Comparison of ENCODE assay signal across 9 mouse cellular contexts in genomic region chr7:44821666-44822448, GRCm38 (mm10). TPM values are rescaled to one million over a fixed set of nuclear protein-coding genes. Genes with fewer than 3 reads are reported as not detected.
DNase-seq lines count a peak whose midpoint lies in the region; ATAC-seq lines count a peak whose summit lies in the region.
"Had no signal": no experiment of that assay in that cellular context is flagged by ENCODE, and none has a peak within 500 bp of the region (broad histone marks: within the 10 kb centered on the region; RNA-seq: fewer than 3 reads in every experiment).

No protein-coding gene starts in this region.

- no peak overlapping the region for H3K4me2 ChIP-seq in forebrain, embryonic 15.5 days (replicated peaks)
- H3K4me2 ChIP-seq in kidney, embryonic 14.5 days (replicated peaks; ENCODE audit: low read depth, low read length), result no peak overlapping the region
- no peak overlapping the region for H3K4me2 ChIP-seq in forebrain, embryonic 16.5 days (ENCODE audit: low read length)

- no peak for ATAC-seq in forebrain, embryonic 15.5 days (replicated peaks)
- ATAC-seq in kidney, embryonic 14.5 days (ENCODE audit: low FRiP score, low TSS enrichment), result no peak
- no peak for ATAC-seq in forebrain, embryonic 16.5 days
- ATAC-seq: forebrain, postnatal 0 days had no signal

- H3K4me1 ChIP-seq in forebrain, embryonic 10.5 days, result peaks cover 72% of the 10 kb centered on the region
- peaks cover 61% of the 10 kb centered on the region for H3K4me1 ChIP-seq in forebrain, embryonic 15.5 days
- H3K4me1 ChIP-seq in kidney, embryonic 14.5 days (ENCODE audit: control insufficient read depth, insufficient read depth, low read length), result peaks cover 33% of the 10 kb centered on the region
- peaks cover 47% of the 10 kb centered on the region for H3K4me1 ChIP-seq in forebrain, embryonic 16.5 days (replicated peaks; ENCODE audit: control insufficient read depth, insufficient read depth, low read length)

- WGBS in forebrain, embryonic 10.5 days, result 87% methylated on average over 7 of the region's 7 CpGs
- WGBS in forebrain, embryonic 15.5 days, result 88% methylated on average over 7 of the region's 7 CpGs
- 82% methylated on average over 7 of the region's 7 CpGs for WGBS in kidney, embryonic 14.5 days
- 86% methylated on average over 7 of the region's 7 CpGs for WGBS in forebrain, embryonic 16.5 days

- H3K9me3 ChIP-seq in forebrain, embryonic 10.5 days, result no peaks in the 10 kb centered on the region
- no peaks in the 10 kb centered on the region for H3K9me3 ChIP-seq in forebrain, embryonic 15.5 days
- H3K9me3 ChIP-seq in kidney, embryonic 14.5 days (ENCODE audit: control insufficient read depth, low read length), result no peaks in the 10 kb centered on the region
- H3K9me3 ChIP-seq in forebrain, embryonic 16.5 days (ENCODE audit: control insufficient read depth, low read length), result no peaks in the 10 kb centered on the region

- H3K27ac ChIP-seq in forebrain, embryonic 10.5 days, result no peak overlapping the region
- H3K27ac ChIP-seq in forebrain, embryonic 15.5 days (replicated peaks), result no peak overlapping the region
- no peak overlapping the region for H3K27ac ChIP-seq in kidney, embryonic 14.5 days (ENCODE audit: low read depth, low read length)
- no peak overlapping the region for H3K27ac ChIP-seq in forebrain, embryonic 16.5 days (ENCODE audit: low read length)

- H3K27me3 ChIP-seq in forebrain, embryonic 10.5 days (ENCODE audit: poor library complexity, severe bottlenecking), result no peaks in the 10 kb centered on the region
- no peaks in the 10 kb centered on the region for H3K27me3 ChIP-seq in forebrain, embryonic 15.5 days
- H3K27me3 ChIP-seq in kidney, embryonic 14.5 days (ENCODE audit: control insufficient read depth, insufficient read depth, low read length), result no peaks in the 10 kb centered on the region
- no peaks in the 10 kb centered on the region for H3K27me3 ChIP-seq in forebrain, embryonic 16.5 days (replicated peaks; ENCODE audit: control insufficient read depth, insufficient read depth, low read length)

- peaks cover 63% of the 10 kb centered on the region for H3K36me3 ChIP-seq in forebrain, embryonic 10.5 days (replicated peaks)
- no peaks in the 10 kb centered on the region for H3K36me3 ChIP-seq in forebrain, embryonic 15.5 days
- H3K36me3 ChIP-seq in kidney, embryonic 14.5 days (ENCODE audit: control insufficient read depth, insufficient read depth, low read length), result peaks cover 3% of the 10 kb centered on the region; the same call in 1 of the 2 replicates
- H3K36me3 ChIP-seq in forebrain, embryonic 16.5 days (ENCODE audit: control insufficient read depth, insufficient read depth), result no peaks in the 10 kb centered on the region

- H3K4me3 ChIP-seq in forebrain, embryonic 10.5 days, result peak overlapping the region; percentile 6; the same call in 1 of the 2 replicates
- H3K4me3 ChIP-seq in forebrain, embryonic 15.5 days, result no peak overlapping the region
- no peak overlapping the region for H3K4me3 ChIP-seq in kidney, embryonic 14.5 days (ENCODE audit: low read length)
- H3K4me3 ChIP-seq in forebrain, embryonic 16.5 days (replicated peaks; ENCODE audit: low read length), result no peak overlapping the region

- no peak for DNase-seq in forebrain, embryonic 10.5 days (ENCODE audit: extremely low spot score, low spot score)
- peak; percentile 3 to 6 for DNase-seq in kidney, postnatal 4 days
- peak; percentile 3 for DNase-seq in urinary bladder, postnatal 10 days (ENCODE audit: low spot score)
- no peak for DNase-seq in urinary bladder, postnatal 36 days (ENCODE audit: low spot score in 2 of 2)
- DNase-seq in urinary bladder, postnatal 4 days (ENCODE audit: low spot score in 2 of 2), result peak; percentile 13 to 47
- DNase-seq: forebrain, postnatal 0 days had no signal

- no peak overlapping the region for H3K9ac ChIP-seq in forebrain, embryonic 15.5 days (replicated peaks)
- H3K9ac ChIP-seq in kidney, embryonic 14.5 days (ENCODE audit: low read depth, low read length), result no peak overlapping the region
- H3K9ac ChIP-seq in forebrain, embryonic 16.5 days (replicated peaks; ENCODE audit: low read depth, low read length), result no peak overlapping the region
- H3K9ac ChIP-seq: forebrain, postnatal 0 days had no signal

RNA-seq across cellular contexts. Expression of gene Atf5, which starts 5.4 kb away (rescaled TPM):
- polyA plus RNA-seq in forebrain, embryonic 10.5 days (2016; fragmentation: Nextera tagmentation; extraction: Ambion mirVana), result 3.3 and 3.6 TPM in 2 replicates
- polyA plus RNA-seq in forebrain, embryonic 15.5 days (2015; fragmentation: Nextera tagmentation; extraction: Ambion mirVana), result 4.6 and 5.0 TPM in 2 replicates
- 2.5 and 6.3 TPM in 2 replicates for polyA plus RNA-seq in kidney, embryonic 14.5 days (2014; fragmentation: Nextera tagmentation; extraction: Ambion mirVana)
- 3.4 and 3.7 TPM in 2 replicates for polyA plus RNA-seq in forebrain, embryonic 16.5 days (2015; fragmentation: Nextera tagmentation; extraction: Ambion mirVana)

RNA-seq across cellular contexts. Expression of gene Il4i1, which starts 5.7 kb away (rescaled TPM):
- polyA plus RNA-seq in forebrain, embryonic 10.5 days (2016; fragmentation: Nextera tagmentation; extraction: Ambion mirVana), result 0.85 and 1.7 TPM in 2 replicates
- 1.8 and 2.3 TPM in 2 replicates for polyA plus RNA-seq in forebrain, embryonic 15.5 days (2015; fragmentation: Nextera tagmentation; extraction: Ambion mirVana)
- polyA plus RNA-seq in kidney, embryonic 14.5 days (2014; fragmentation: Nextera tagmentation; extraction: Ambion mirVana), result 1.7 and 2.0 TPM in 2 replicates
- polyA plus RNA-seq in forebrain, embryonic 16.5 days (2015; fragmentation: Nextera tagmentation; extraction: Ambion mirVana), result 0.44 and 2.3 TPM in 2 replicates

RNA-seq across cellular contexts. Expression of gene Nup62, which starts 6.0 kb away (rescaled TPM):
- 168 and 172 TPM in 2 replicates for polyA plus RNA-seq in forebrain, embryonic 10.5 days (2016; fragmentation: Nextera tagmentation; extraction: Ambion mirVana)
- 52.3 and 56.0 TPM in 2 replicates for polyA plus RNA-seq in forebrain, embryonic 15.5 days (2015; fragmentation: Nextera tagmentation; extraction: Ambion mirVana)
- 59.5 and 61.9 TPM in 2 replicates for polyA plus RNA-seq in kidney, embryonic 14.5 days (2014; fragmentation: Nextera tagmentation; extraction: Ambion mirVana)
- 53.9 and 56.1 TPM in 2 replicates for polyA plus RNA-seq in forebrain, embryonic 16.5 days (2015; fragmentation: Nextera tagmentation; extraction: Ambion mirVana)

RNA-seq across cellular contexts. Expression of gene Akt1s1, which starts 26.9 kb away (rescaled TPM):
- 84.3 and 84.6 TPM in 2 replicates for polyA plus RNA-seq in forebrain, embryonic 10.5 days (2016; fragmentation: Nextera tagmentation; extraction: Ambion mirVana)
- 118 and 120 TPM in 2 replicates for polyA plus RNA-seq in forebrain, embryonic 15.5 days (2015; fragmentation: Nextera tagmentation; extraction: Ambion mirVana)
- 51.4 and 86.5 TPM in 2 replicates for polyA plus RNA-seq in kidney, embryonic 14.5 days (2014; fragmentation: Nextera tagmentation; extraction: Ambion mirVana)
- polyA plus RNA-seq in forebrain, embryonic 16.5 days (2015; fragmentation: Nextera tagmentation; extraction: Ambion mirVana), result 103 and 110 TPM in 2 replicates

RNA-seq across cellular contexts. Expression of gene Tbc1d17, which starts 27.0 kb away (rescaled TPM):
- polyA plus RNA-seq in forebrain, embryonic 10.5 days (2016; fragmentation: Nextera tagmentation; extraction: Ambion mirVana), result 72.8 and 73.6 TPM in 2 replicates
- polyA plus RNA-seq in forebrain, embryonic 15.5 days (2015; fragmentation: Nextera tagmentation; extraction: Ambion mirVana), result 119 and 120 TPM in 2 replicates
- 57.0 and 65.3 TPM in 2 replicates for polyA plus RNA-seq in kidney, embryonic 14.5 days (2014; fragmentation: Nextera tagmentation; extraction: Ambion mirVana)
- 121 and 122 TPM in 2 replicates for polyA plus RNA-seq in forebrain, embryonic 16.5 days (2015; fragmentation: Nextera tagmentation; extraction: Ambion mirVana)

Comparison
In these comparisons a context has a peak if more than half of its experiments do, and no peak if none do; other contexts are left out.
1. DNase-seq: peak in kidney, postnatal 4 days (2 of 2), urinary bladder, postnatal 10 days (single experiment) and urinary bladder, postnatal 4 days (2 of 2); none in forebrain, embryonic 10.5 days (single experiment) and urinary bladder, postnatal 36 days (0 of 2).